Mouse (Mus musculus) midbrain, postnatal 0 days (tissue): Measurements from ENCODE around the gene Tinf2. TPM values are rescaled to one million over a fixed set of nuclear protein-coding genes. Genes with fewer than 3 reads are reported as not detected.

Experiments
- ATAC-seq: fragments of 200-750 bp; cut with Nextera tagmentation; 2 replicates; pipeline ENCODE4 v1.8.0; 2017; ENCODE audit warnings: moderate number of reproducible peaks, mild to moderate bottlenecking, moderate TSS enrichment, moderate library complexity; ENCODE audit not compliant: low FRiP score
- DNase-seq: peaks from one replicate; pipeline ENCODE4 v3.0.0-alpha.2; 2015; ENCODE audit warnings: low spot score
- H3K27ac ChIP-seq: fragments of 300-500 bp; sonication (generic); 2 replicates; pipeline ENCODE4 v1.5.1; 2014; ENCODE audit warnings: low read depth, mild to moderate bottlenecking, low read length, mixed read lengths
- H3K27me3 ChIP-seq: fragments of 300-500 bp; sonication (generic); 2 replicates; pipeline ENCODE4 v1.6.1; 2014; ENCODE audit warnings: low read length, control low read depth, mixed read lengths; ENCODE audit not compliant: insufficient read depth
- H3K36me3 ChIP-seq: fragments of 300-500 bp; sonication (generic); 2 replicates; pipeline ENCODE4 v1.6.1; 2014; ENCODE audit warnings: low read length, control low read depth, mixed read lengths; ENCODE audit not compliant: insufficient read depth
- H3K4me1 ChIP-seq: fragments of 300-500 bp; sonication (generic); 2 replicates; pipeline ENCODE4 v1.6.1; 2014; ENCODE audit warnings: mild to moderate bottlenecking, control low read depth, antibody characterized with exemption, low read length, mixed read lengths; ENCODE audit not compliant: insufficient read depth
- H3K4me2 ChIP-seq: fragments of 300-500 bp; sonication (generic); 2 replicates; pipeline ENCODE4 v1.6.1; 2014; ENCODE audit warnings: low read depth, mild to moderate bottlenecking, low read length, mixed read lengths; ENCODE audit not compliant: poor library complexity, severe bottlenecking
- H3K4me3 ChIP-seq: fragments of 300-500 bp; sonication (generic); 2 replicates; pipeline ENCODE4 v1.5.1; 2014; ENCODE audit warnings: low read depth, mild to moderate bottlenecking, low read length, moderate library complexity
- H3K9ac ChIP-seq: fragments of 300-500 bp; sonication (generic); replicated peaks from 2 replicates; pipeline ENCODE4 v1.6.1; 2014; ENCODE audit warnings: mild to moderate bottlenecking, low read length, moderate library complexity, mixed read lengths; ENCODE audit not compliant: poor library complexity, severe bottlenecking
- H3K9me3 ChIP-seq: fragments of 300-500 bp; sonication (generic); 2 replicates; pipeline ENCODE4 v1.6.1; 2016; ENCODE audit warnings: low read length, control low read depth
- CTCF ChIP-seq: IDR thresholded peaks from 2 replicates; pipeline ENCODE4 v1.5.1; 2016; ENCODE audit warnings: antibody characterized with exemption, mild to moderate bottlenecking
- WGBS: fragments of 180-500 bp; shearing (Covaris S2); extraction: QIAGEN DNeasy Blood & Tissue Kit; methylation state at CpG from one replicate; pipeline ENCODE4 v1.1.7; 2014; 5-methylcytosine and 5-hydroxymethylcytosine counted together
- polyA plus RNA-seq: library from polyadenylated mRNA; unstranded; fragments of >200 nt; fragmentation: Nextera tagmentation; extraction: Ambion mirVana; gene quantifications from 2 replicates; pipeline ENCODE4 v1.2.1, GENCODE M21; 2015
- total RNA-seq: library from RNA; depleted of rRNA; stranded (reverse); fragments of >200 nt; gene quantifications from 2 replicates; pipeline ENCODE4 v1.2.3, GENCODE M21; 2014; rRNA removed

Tinf2 gene
- total and polyA plus RNA-seq, 2 experiments from 2014 or later, result 15.7 to 19.9 TPM

DNA sequence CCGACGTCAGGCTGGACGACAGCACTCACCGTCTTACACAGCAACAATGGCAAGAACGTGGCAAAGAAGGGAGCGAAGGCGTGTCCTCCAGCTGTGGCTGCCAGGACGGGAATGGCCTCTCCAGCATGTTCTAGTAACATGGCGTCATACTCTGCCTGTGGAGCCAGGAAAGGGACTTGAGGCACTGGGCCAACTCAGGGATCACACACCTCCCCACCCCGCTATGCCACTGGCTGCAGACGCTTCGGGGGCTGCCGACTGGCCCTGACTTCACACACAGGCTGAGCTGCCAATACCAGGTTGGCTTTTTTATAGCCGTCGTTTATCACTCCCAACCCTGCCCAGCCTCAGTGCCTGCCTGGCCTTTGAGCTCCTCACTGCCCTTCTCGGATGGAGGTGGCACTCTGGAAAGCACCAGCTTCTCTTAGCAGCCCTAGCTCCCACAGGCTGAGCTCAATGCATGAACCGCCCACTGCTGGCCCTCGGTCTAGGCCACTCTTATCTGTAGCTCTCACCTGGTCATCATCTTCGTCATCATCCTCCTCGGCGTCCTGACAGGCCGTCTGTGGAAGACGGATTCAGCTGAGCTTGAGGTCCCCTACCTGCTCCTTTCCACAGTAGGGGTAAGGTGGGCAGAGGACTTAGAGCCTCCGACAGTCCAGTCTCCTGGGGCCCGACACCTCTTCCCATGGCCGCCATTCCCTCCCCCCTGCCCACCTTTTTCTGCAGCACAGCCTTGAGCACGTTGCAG lies 53.4 kb downstream of the Tinf2 start:
- no peak overlapping the region for H3K27ac ChIP-seq
- no peaks in the 10 kb centered on the region for H3K9me3 ChIP-seq
- no peak for ATAC-seq
- H3K4me2 ChIP-seq, result no peak overlapping the region
- H3K27me3 ChIP-seq, result no peaks in the 10 kb centered on the region
- H3K36me3 ChIP-seq, result peaks cover 84% of the 10 kb centered on the region
- no peak for TF ChIP-seq CTCF
- 94% methylated on average over 27 of the region's 27 CpGs for WGBS
- DNase-seq, result no peak
- H3K4me3 ChIP-seq, result no peak overlapping the region
- no peaks in the 10 kb centered on the region for H3K4me1 ChIP-seq
- no peak overlapping the region for H3K9ac ChIP-seq

Other genes starting within 250 kb of the Tinf2 start
Only the 30 nearest of the 35 such genes appear.
- gene Cpne6, start 171.4 kb downstream of the Tinf2 start, total RNA-seq, result 9.4 and 14.7 TPM in 2 replicates
- gene Cpne6, start 171.4 kb downstream of the Tinf2 start, polyA plus RNA-seq, result 12.3 and 15.0 TPM in 2 replicates
- 1.5 and 3.8 TPM in 2 replicates for gene Nrl, start 156.8 kb downstream of the Tinf2 start, total RNA-seq
- gene Nrl, start 156.8 kb downstream of the Tinf2 start, polyA plus RNA-seq, result 0.55 and 0.57 TPM in 2 replicates
- 27.8 and 29.1 TPM in 2 replicates for gene Pck2, start 141.6 kb downstream of the Tinf2 start, total RNA-seq
- gene Pck2, start 141.6 kb downstream of the Tinf2 start, polyA plus RNA-seq, result 18.2 and 21.6 TPM in 2 replicates
- 98.3 and 103 TPM in 2 replicates for gene Dcaf11, start 121.8 kb downstream of the Tinf2 start, total RNA-seq
- 102 and 114 TPM in 2 replicates for gene Dcaf11, start 121.8 kb downstream of the Tinf2 start, polyA plus RNA-seq
- 5.4 TPM in 1 of 2 replicates, not detected in the other for gene A730061H03Rik, start 121.4 kb downstream of the Tinf2 start, total RNA-seq
- 0.69 TPM in 1 of 2 replicates, not detected in the other for gene A730061H03Rik, start 121.4 kb downstream of the Tinf2 start, polyA plus RNA-seq
- gene Fitm1, start 106.2 kb downstream of the Tinf2 start, total RNA-seq, result 0.33 and 0.80 TPM in 2 replicates
- gene Fitm1, start 106.2 kb downstream of the Tinf2 start, polyA plus RNA-seq, result 0.16 and 0.17 TPM in 2 replicates
- gene Psme1, start 103.7 kb downstream of the Tinf2 start, total RNA-seq, result 119 and 147 TPM in 2 replicates
- 268 and 288 TPM in 2 replicates for gene Psme1, start 103.7 kb downstream of the Tinf2 start, polyA plus RNA-seq
- gene Emc9, start 96.5 kb downstream of the Tinf2 start, total RNA-seq, result 36.3 and 38.9 TPM in 2 replicates
- gene Emc9, start 96.5 kb downstream of the Tinf2 start, polyA plus RNA-seq, result 74.3 and 78.8 TPM in 2 replicates
- gene Psme2, start 90.7 kb downstream of the Tinf2 start, total RNA-seq, result 62.8 and 69.6 TPM in 2 replicates
- 157 and 184 TPM in 2 replicates for gene Psme2, start 90.7 kb downstream of the Tinf2 start, polyA plus RNA-seq
- gene Rnf31, start 90.1 kb downstream of the Tinf2 start, total RNA-seq, result 19.8 and 26.7 TPM in 2 replicates
- 20.4 and 23.0 TPM in 2 replicates for gene Rnf31, start 90.1 kb downstream of the Tinf2 start, polyA plus RNA-seq
- 17.1 and 18.2 TPM in 2 replicates for gene Irf9, start 78.2 kb downstream of the Tinf2 start, total RNA-seq
- gene Irf9, start 78.2 kb downstream of the Tinf2 start, polyA plus RNA-seq, result 7.4 and 8.3 TPM in 2 replicates
- 6.0 and 11.1 TPM in 2 replicates for gene Rec8, start 63.8 kb downstream of the Tinf2 start, total RNA-seq
- gene Rec8, start 63.8 kb downstream of the Tinf2 start, polyA plus RNA-seq, result 7.6 and 8.7 TPM in 2 replicates
- 109 and 122 TPM in 2 replicates for gene Ipo4, start 45.9 kb downstream of the Tinf2 start, total RNA-seq
- 104 and 112 TPM in 2 replicates for gene Ipo4, start 45.9 kb downstream of the Tinf2 start, polyA plus RNA-seq
- gene Gm49378, start 43.9 kb downstream of the Tinf2 start, total RNA-seq, result 6.3 and 6.7 TPM in 2 replicates
- gene Gm49378, start 43.9 kb downstream of the Tinf2 start, polyA plus RNA-seq, result 2.3 and 2.8 TPM in 2 replicates
- gene Tm9sf1, start 38.0 kb downstream of the Tinf2 start, total RNA-seq, result 47.7 and 60.3 TPM in 2 replicates
- gene Tm9sf1, start 38.0 kb downstream of the Tinf2 start, polyA plus RNA-seq, result 48.2 and 54.3 TPM in 2 replicates
- 0.14 and 0.16 TPM in 2 replicates for gene Tssk4, start 31.6 kb downstream of the Tinf2 start, total RNA-seq
- 0.28 and 0.36 TPM in 2 replicates for gene Tssk4, start 31.6 kb downstream of the Tinf2 start, polyA plus RNA-seq
- 46.7 and 53.7 TPM in 2 replicates for gene Mdp1, start 21.3 kb downstream of the Tinf2 start, total RNA-seq
- gene Mdp1, start 21.3 kb downstream of the Tinf2 start, polyA plus RNA-seq, result 77.9 and 82.2 TPM in 2 replicates
- gene Gmpr2, start 9.9 kb downstream of the Tinf2 start, total RNA-seq, result 19.9 and 24.4 TPM in 2 replicates
- 35.5 and 36.7 TPM in 2 replicates for gene Gmpr2, start 9.9 kb downstream of the Tinf2 start, polyA plus RNA-seq
- 129 and 133 TPM in 2 replicates for gene Nedd8, start 9.7 kb downstream of the Tinf2 start, total RNA-seq
- 569 and 590 TPM in 2 replicates for gene Nedd8, start 9.7 kb downstream of the Tinf2 start, polyA plus RNA-seq
- gene Tgm1, start 32.1 kb upstream of the Tinf2 start, total RNA-seq, result 0.16 and 0.38 TPM in 2 replicates
- gene Tgm1, start 32.1 kb upstream of the Tinf2 start, polyA plus RNA-seq, result 0.14 and 0.18 TPM in 2 replicates
- 75.1 and 94.5 TPM in 2 replicates for gene Rabggta, start 40.4 kb upstream of the Tinf2 start, total RNA-seq
- 61.9 and 62.6 TPM in 2 replicates for gene Rabggta, start 40.4 kb upstream of the Tinf2 start, polyA plus RNA-seq
- gene Dhrs1, start 63.9 kb upstream of the Tinf2 start, total RNA-seq, result 75.1 and 94.0 TPM in 2 replicates
- gene Dhrs1, start 63.9 kb upstream of the Tinf2 start, polyA plus RNA-seq, result 72.0 and 73.3 TPM in 2 replicates
- gene Nop9, start 63.9 kb upstream of the Tinf2 start, total RNA-seq, result 22.0 and 30.4 TPM in 2 replicates
- 17.3 and 17.8 TPM in 2 replicates for gene Nop9, start 63.9 kb upstream of the Tinf2 start, polyA plus RNA-seq
- 0.66 and 2.6 TPM in 2 replicates for gene Cideb, start 76.6 kb upstream of the Tinf2 start, total RNA-seq
- 0.25 and 1.1 TPM in 2 replicates for gene Cideb, start 76.6 kb upstream of the Tinf2 start, polyA plus RNA-seq
- 0.38 and 1.6 TPM in 2 replicates for gene Ltb4r2, start 79.6 kb upstream of the Tinf2 start, total RNA-seq
- gene Ltb4r2, start 79.6 kb upstream of the Tinf2 start, polyA plus RNA-seq, result 0.43 and 0.60 TPM in 2 replicates
- gene Ltb4r1, start 84.1 kb upstream of the Tinf2 start, total RNA-seq, result 0.88 and 1.8 TPM in 2 replicates
- gene Ltb4r1, start 84.1 kb upstream of the Tinf2 start, polyA plus RNA-seq, result 0.94 and 1.1 TPM in 2 replicates
- 3.6 and 4.0 TPM in 2 replicates for gene Adcy4, start 102.3 kb upstream of the Tinf2 start, total RNA-seq
- 1.7 TPM in 2 replicates for gene Adcy4, start 102.3 kb upstream of the Tinf2 start, polyA plus RNA-seq
- 0.27 TPM in 1 of 2 replicates, not detected in the other for gene Ripk3, start 107.0 kb upstream of the Tinf2 start, total RNA-seq
- gene Ripk3, start 107.0 kb upstream of the Tinf2 start, polyA plus RNA-seq, result 1.3 and 3.0 TPM in 2 replicates
- 9.6 and 12.9 TPM in 2 replicates for gene Nfatc4, start 141.3 kb upstream of the Tinf2 start, total RNA-seq
- 4.2 and 5.2 TPM in 2 replicates for gene Nfatc4, start 141.3 kb upstream of the Tinf2 start, polyA plus RNA-seq
- gene Nynrin, start 172.2 kb upstream of the Tinf2 start, total RNA-seq, result 36.4 and 42.0 TPM in 2 replicates
- 6.8 and 7.2 TPM in 2 replicates for gene Nynrin, start 172.2 kb upstream of the Tinf2 start, polyA plus RNA-seq